Mouse (Mus musculus): ENCODE measurements around the gene Osbp2. TPM values are rescaled to one million over a fixed set of nuclear protein-coding genes. Genes with fewer than 3 reads are reported as not detected.

The Osbp2 gene
- polyA plus RNA-seq, 1 experiment from 2014 or later = 2.4 TPM

DNA sequence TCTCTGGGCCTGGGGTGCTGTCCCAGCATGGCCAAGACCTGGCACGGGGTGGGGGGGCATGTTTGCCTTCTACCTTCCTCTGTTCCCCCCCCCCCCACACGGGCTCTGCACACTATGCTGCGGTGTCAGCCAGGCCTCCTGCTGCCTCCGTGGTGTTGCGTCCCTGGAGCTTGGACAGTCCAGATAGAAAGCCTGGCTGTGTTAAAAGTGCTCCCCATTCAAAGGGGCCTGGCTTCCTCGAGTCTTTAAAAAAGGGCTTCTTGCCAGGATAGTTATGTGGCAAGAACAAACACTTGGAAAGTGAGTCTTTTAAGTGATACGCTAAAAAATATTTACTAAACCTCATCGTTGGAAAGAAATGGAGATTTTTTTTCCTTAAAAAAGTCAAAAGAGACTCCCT is 159.3 kb downstream of the Osbp2 start:
- H3K4me1 ChIP-seq (ENCODE audit: control insufficient read depth, insufficient read depth, low read length) = no peaks in the 10 kb centered on the region
- no peaks in the 10 kb centered on the region for H3K27me3 ChIP-seq (ENCODE audit: control insufficient read depth, insufficient read depth, low read length)
- no peak overlapping the region for H3K27ac ChIP-seq (ENCODE audit: low read depth, low read length)
- H3K9ac ChIP-seq (ENCODE audit: low read length) = no peak overlapping the region
- no peak overlapping the region for H3K4me3 ChIP-seq (ENCODE audit: low read depth, low read length)
- H3K9me3 ChIP-seq (ENCODE audit: control insufficient read depth, low read length) = no peaks in the 10 kb centered on the region
- no peak for DNase-seq (ENCODE audit: low spot score)
- 84% methylated on average over 8 of the region's 8 CpGs for WGBS
- no peak for ATAC-seq (ENCODE audit: insufficient read depth, low FRiP score, low TSS enrichment)
- no peaks in the 10 kb centered on the region for H3K36me3 ChIP-seq (ENCODE audit: control insufficient read depth, insufficient read depth, low read length)
- H3K4me2 ChIP-seq (ENCODE audit: low read depth) = no peak overlapping the region

DNA sequence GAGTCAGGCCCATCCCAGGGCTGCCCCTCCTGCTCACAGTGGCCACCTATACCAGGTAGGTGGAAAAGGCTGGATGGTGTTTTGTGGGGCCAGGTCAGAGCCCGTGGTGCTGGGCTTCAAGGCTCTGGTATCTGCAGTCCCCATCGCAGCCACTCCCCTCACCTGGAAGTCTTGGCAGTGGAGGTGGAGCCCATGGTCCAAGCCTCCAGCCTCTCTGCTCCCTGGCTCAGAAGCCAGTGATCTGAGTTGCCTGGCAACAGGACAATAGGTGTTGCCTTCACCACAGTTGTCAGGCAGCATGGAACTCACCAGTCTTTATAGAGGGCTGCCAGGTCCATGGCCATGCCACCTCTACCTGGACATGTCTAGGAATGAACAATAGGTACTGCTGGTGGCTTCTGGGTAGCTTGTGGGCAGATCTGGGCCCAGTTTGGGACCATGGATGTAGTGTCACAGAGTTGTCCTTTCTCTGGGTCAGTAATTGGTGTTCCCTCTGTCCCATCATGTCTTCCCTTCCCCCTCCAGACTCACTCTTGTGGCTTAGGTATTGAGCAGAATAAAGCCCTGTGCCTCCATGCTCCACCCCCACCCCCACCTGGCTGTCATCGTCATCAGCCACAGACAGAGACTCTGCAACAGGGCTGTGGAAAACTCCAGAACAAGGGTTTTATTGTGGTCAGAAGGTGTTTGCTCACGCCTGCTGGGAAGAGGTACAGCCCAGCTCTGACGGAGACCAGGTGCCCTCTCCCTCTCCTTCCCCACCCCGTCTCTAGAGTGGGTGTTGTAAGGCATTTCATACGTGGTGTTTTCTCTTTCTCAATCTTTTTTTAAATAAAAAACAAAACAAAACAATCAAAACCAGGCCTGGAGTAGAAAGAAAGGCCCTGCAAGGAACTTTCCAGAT is 160.4 kb downstream of the Osbp2 start:
- H3K9me3 ChIP-seq (ENCODE audit: control insufficient read depth, low read length) = no peaks in the 10 kb centered on the region
- no peaks in the 10 kb centered on the region for H3K27me3 ChIP-seq (ENCODE audit: control insufficient read depth, insufficient read depth, low read length)
- DNase-seq (ENCODE audit: low spot score) = no peak
- WGBS = 74% methylated on average over 7 of the region's 7 CpGs
- H3K9ac ChIP-seq (ENCODE audit: low read length) = no peak overlapping the region
- no peak overlapping the region for H3K27ac ChIP-seq (ENCODE audit: low read depth, low read length)
- no peak overlapping the region for H3K4me2 ChIP-seq (ENCODE audit: low read depth)
- H3K36me3 ChIP-seq (ENCODE audit: control insufficient read depth, insufficient read depth, low read length) = no peaks in the 10 kb centered on the region
- no peak for ATAC-seq (ENCODE audit: insufficient read depth, low FRiP score, low TSS enrichment)
- H3K4me3 ChIP-seq (ENCODE audit: low read depth, low read length) = no peak overlapping the region
- no peaks in the 10 kb centered on the region for H3K4me1 ChIP-seq (ENCODE audit: control insufficient read depth, insufficient read depth, low read length)

DNA sequence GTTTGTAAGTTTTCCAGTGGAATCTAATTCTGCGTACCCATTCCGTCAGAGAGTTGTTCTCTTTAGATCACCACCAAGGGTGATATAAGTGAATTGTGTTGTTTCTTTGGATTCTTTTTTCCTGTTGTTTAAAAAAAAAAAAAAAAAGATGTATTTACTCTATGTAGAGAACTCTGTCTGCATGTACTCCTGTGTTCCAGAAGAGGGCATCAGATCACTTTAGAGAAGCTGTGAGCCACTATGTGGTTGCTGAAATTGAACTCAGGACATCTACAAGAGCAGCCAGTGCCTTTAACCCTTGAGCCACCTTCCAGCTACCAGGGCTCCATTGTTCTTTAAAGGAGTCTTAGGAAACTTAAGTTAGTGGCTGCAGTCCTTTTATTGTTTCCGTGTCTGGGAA is 166.3 kb downstream of the Osbp2 start:
- ATAC-seq (ENCODE audit: insufficient read depth, low FRiP score, low TSS enrichment) (no peak), DNase-seq (ENCODE audit: low spot score) (no peak)
- H3K27me3 ChIP-seq (ENCODE audit: control insufficient read depth, insufficient read depth, low read length) = no peaks in the 10 kb centered on the region
- H3K4me2 ChIP-seq (ENCODE audit: low read depth) = no peak overlapping the region
- no peaks in the 10 kb centered on the region for H3K4me1 ChIP-seq (ENCODE audit: control insufficient read depth, insufficient read depth, low read length)
- 82% methylated on average over 3 of the region's 3 CpGs for WGBS
- H3K9ac ChIP-seq (ENCODE audit: low read length) = no peak overlapping the region
- no peak overlapping the region for H3K4me3 ChIP-seq (ENCODE audit: low read depth, low read length)
- no peaks in the 10 kb centered on the region for H3K36me3 ChIP-seq (ENCODE audit: control insufficient read depth, insufficient read depth, low read length)
- no peak overlapping the region for H3K27ac ChIP-seq (ENCODE audit: low read depth, low read length)
- H3K9me3 ChIP-seq (ENCODE audit: control insufficient read depth, low read length) = no peaks in the 10 kb centered on the region

DNA sequence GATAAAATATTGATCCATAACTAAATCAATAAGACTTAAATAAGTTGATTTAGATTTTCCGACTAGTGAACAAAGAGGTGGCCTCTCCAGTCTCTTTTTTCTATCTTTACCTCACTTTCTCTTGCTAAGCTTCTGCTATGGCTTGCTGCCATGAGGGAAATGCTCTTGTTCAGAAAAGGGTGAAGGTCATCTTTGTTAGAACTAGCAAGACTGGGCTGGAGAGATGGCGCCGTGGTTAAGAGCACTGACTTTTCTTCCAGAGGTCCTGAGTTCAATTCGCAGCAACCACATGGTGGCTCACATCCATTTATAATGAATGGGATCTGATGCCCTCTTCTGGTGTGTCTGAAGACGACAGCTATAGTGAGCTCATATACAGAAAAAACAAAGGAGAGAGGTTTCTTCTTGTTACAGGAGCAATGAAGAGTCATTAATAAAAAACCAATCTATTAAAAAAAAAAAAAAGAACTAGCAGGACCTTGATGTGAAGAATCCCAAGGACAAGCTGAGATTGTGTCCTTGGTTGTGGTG is 167.6 kb downstream of the Osbp2 start:
- Histone ChIP-seq H3K27ac (ENCODE audit: low read depth, low read length) (no peak overlapping the region), H3K27me3 (ENCODE audit: control insufficient read depth, insufficient read depth, low read length) (no peaks in the 10 kb centered on the region), H3K9me3 (ENCODE audit: control insufficient read depth, low read length) (no peaks in the 10 kb centered on the region), H3K4me3 (ENCODE audit: low read depth, low read length) (no peak overlapping the region), H3K9ac (ENCODE audit: low read length) (no peak overlapping the region), H3K36me3 (ENCODE audit: control insufficient read depth, insufficient read depth, low read length) (no peaks in the 10 kb centered on the region), H3K4me1 (ENCODE audit: control insufficient read depth, insufficient read depth, low read length) (no peaks in the 10 kb centered on the region), H3K4me2 (ENCODE audit: low read depth) (no peak overlapping the region)
- no peak for ATAC-seq (ENCODE audit: insufficient read depth, low FRiP score, low TSS enrichment)
- no peak for DNase-seq (ENCODE audit: low spot score)
- 87% methylated on average over 5 of the region's 5 CpGs for WGBS

DNA sequence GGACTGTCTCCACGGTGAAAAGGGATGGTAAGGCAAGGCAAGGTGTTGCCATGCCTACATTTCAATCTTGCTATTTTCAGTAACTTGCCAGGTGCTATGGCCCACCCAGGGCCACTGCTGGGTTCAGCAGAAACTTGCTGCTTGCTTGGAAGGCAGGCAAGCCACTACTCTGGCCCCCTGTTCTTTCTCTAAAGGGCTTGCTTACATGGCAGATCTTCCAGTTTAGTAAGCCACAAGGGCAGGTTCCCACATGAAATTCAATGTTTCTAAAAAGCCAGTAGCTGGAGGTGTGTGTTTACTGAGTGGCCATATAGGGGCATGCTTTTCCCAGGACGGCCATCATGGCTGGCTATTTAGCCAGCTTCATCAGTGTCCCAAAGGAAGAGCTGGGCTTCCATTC is 172.0 kb downstream of the Osbp2 start:
- Histone ChIP-seq H3K9me3 (ENCODE audit: control insufficient read depth, low read length) (no peaks in the 10 kb centered on the region), H3K4me3 (ENCODE audit: low read depth, low read length) (no peak overlapping the region), H3K4me1 (ENCODE audit: control insufficient read depth, insufficient read depth, low read length) (no peaks in the 10 kb centered on the region), H3K27me3 (ENCODE audit: control insufficient read depth, insufficient read depth, low read length) (no peaks in the 10 kb centered on the region), H3K9ac (ENCODE audit: low read length) (no peak overlapping the region), H3K36me3 (ENCODE audit: control insufficient read depth, insufficient read depth, low read length) (peaks cover 11% of the 10 kb centered on the region), H3K4me2 (ENCODE audit: low read depth) (no peak overlapping the region), H3K27ac (ENCODE audit: low read depth, low read length) (no peak overlapping the region)
- DNase-seq (ENCODE audit: low spot score) (no peak), ATAC-seq (ENCODE audit: insufficient read depth, low FRiP score, low TSS enrichment) (no peak)
- WGBS = 91% methylated on average over 2 of the region's 2 CpGs

DNA sequence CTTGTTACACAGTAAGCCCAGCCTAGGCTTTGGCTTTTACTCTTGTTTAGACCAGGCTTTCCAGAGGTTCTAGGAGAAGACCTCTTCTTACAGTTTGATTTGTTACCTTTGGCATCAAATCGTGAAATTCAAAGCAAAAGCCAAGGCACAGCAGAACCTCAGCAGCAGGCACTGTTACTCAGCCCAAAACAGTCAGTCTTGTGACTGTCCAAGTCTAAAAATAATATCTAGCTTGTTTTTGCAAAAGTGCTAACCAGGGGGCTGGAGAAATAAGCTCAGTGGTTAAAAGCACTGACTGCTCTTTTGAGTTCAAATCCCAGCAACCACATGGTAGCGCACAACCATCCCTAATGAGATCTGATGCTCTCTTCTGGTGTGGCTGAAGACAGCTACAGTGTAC is 176.8 kb downstream of the Osbp2 start:
- no peaks in the 10 kb centered on the region for H3K4me1 ChIP-seq (ENCODE audit: control insufficient read depth, insufficient read depth, low read length)
- H3K9ac ChIP-seq (ENCODE audit: low read length) = no peak overlapping the region
- H3K36me3 ChIP-seq (ENCODE audit: control insufficient read depth, insufficient read depth, low read length) = peaks cover 25% of the 10 kb centered on the region
- H3K9me3 ChIP-seq (ENCODE audit: control insufficient read depth, low read length) = no peaks in the 10 kb centered on the region
- WGBS = 89% methylated on average over 2 of the region's 2 CpGs
- no peaks in the 10 kb centered on the region for H3K27me3 ChIP-seq (ENCODE audit: control insufficient read depth, insufficient read depth, low read length)
- H3K27ac ChIP-seq (ENCODE audit: low read depth, low read length) = no peak overlapping the region
- no peak overlapping the region for H3K4me2 ChIP-seq (ENCODE audit: low read depth)
- H3K4me3 ChIP-seq (ENCODE audit: low read depth, low read length) = no peak overlapping the region
- ATAC-seq (ENCODE audit: insufficient read depth, low FRiP score, low TSS enrichment) (no peak), DNase-seq (ENCODE audit: low spot score) (no peak)

DNA sequence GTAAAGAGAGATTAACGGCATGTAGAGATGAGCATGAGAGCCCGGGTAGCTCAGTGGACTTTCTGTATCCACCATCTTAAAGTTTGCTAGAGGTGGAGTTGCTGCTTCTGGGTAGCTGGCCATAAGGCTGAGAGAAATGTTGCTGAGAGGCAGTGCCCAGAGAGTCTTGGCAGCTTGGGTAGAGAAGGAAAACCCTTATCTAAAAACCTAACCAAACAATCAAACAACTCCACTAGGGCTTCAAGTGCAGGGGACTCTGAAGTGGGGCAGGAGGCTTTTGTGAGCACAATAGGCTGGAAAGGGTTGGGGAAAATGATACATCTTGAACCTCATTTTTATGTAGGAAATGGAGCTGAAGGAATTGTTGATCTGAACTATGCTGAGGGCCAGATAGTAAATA is 177.4 kb downstream of the Osbp2 start:
- H3K36me3 ChIP-seq (ENCODE audit: control insufficient read depth, insufficient read depth, low read length) = peaks cover 27% of the 10 kb centered on the region
- H3K9me3 ChIP-seq (ENCODE audit: control insufficient read depth, low read length) = no peaks in the 10 kb centered on the region
- no peak overlapping the region for H3K27ac ChIP-seq (ENCODE audit: low read depth, low read length)
- no peaks in the 10 kb centered on the region for H3K27me3 ChIP-seq (ENCODE audit: control insufficient read depth, insufficient read depth, low read length)
- H3K9ac ChIP-seq (ENCODE audit: low read length) = no peak overlapping the region
- H3K4me2 ChIP-seq (ENCODE audit: low read depth) = no peak overlapping the region
- H3K4me3 ChIP-seq (ENCODE audit: low read depth, low read length) = no peak overlapping the region
- WGBS = 95% methylated on average over 2 of the region's 2 CpGs
- ATAC-seq (ENCODE audit: insufficient read depth, low FRiP score, low TSS enrichment) = no peak
- no peaks in the 10 kb centered on the region for H3K4me1 ChIP-seq (ENCODE audit: control insufficient read depth, insufficient read depth, low read length)
- DNase-seq (ENCODE audit: low spot score) = no peak

DNA sequence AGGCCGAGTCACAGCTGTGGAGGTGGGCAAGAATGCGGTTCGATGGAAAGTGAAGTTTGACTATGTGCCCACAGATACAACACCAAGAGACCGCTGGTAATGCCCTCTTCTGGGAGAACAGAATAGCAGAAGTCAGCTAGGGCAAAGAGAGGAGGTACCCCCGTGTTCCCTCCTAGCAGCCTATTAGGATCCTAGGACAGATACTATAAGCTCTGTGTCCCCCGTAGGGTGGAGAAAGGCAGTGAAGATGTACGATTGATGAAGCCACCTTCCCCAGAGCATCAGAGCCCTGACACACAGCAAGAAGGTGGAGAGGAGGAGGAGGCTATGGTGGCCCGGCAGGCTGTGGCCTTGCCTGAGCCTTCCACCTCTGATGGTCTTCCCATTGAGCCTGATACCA is 178.3 kb downstream of the Osbp2 start:
- no peak overlapping the region for H3K9ac ChIP-seq (ENCODE audit: low read length)
- no peaks in the 10 kb centered on the region for H3K27me3 ChIP-seq (ENCODE audit: control insufficient read depth, insufficient read depth, low read length)
- ATAC-seq (ENCODE audit: insufficient read depth, low FRiP score, low TSS enrichment) (no peak), DNase-seq (ENCODE audit: low spot score) (no peak)
- peaks cover 31% of the 10 kb centered on the region for H3K36me3 ChIP-seq (ENCODE audit: control insufficient read depth, insufficient read depth, low read length)
- WGBS = 96% methylated on average over 8 of the region's 8 CpGs
- no peak overlapping the region for H3K4me2 ChIP-seq (ENCODE audit: low read depth)
- H3K9me3 ChIP-seq (ENCODE audit: control insufficient read depth, low read length) = no peaks in the 10 kb centered on the region
- H3K4me1 ChIP-seq (ENCODE audit: control insufficient read depth, insufficient read depth, low read length) = no peaks in the 10 kb centered on the region
- H3K27ac ChIP-seq (ENCODE audit: low read depth, low read length) = no peak overlapping the region
- no peak overlapping the region for H3K4me3 ChIP-seq (ENCODE audit: low read depth, low read length)

All from neural tube, embryonic 11.5 days (tissue).